Mouse (Mus musculus) limb, embryonic 11.5 days (tissue): ENCODE data around the gene Farp1. TPM values are rescaled to one million over a fixed set of nuclear protein-coding genes. Genes with fewer than 3 reads are reported as not detected.
"Not testable (repeated sequence)": the region's sequence is repeated elsewhere in the genome, so short reads cannot be mapped to it uniquely, and the experiment has no call there.

Experiments used
- ATAC-seq: fragments of 200-750 bp; cut with Nextera tagmentation; 2 replicates; pipeline ENCODE4 v1.8.0; 2017; ENCODE audit warnings: low read depth; ENCODE audit not compliant: insufficient number of reproducible peaks, low FRiP score, low TSS enrichment
- DNase-seq: peaks from one replicate; pipeline ENCODE4 v3.0.0-alpha.2; 2015; ENCODE audit warnings: low spot score
- H3K27ac ChIP-seq: fragments of 300-500 bp; sonication (generic); replicated peaks from 2 replicates; pipeline ENCODE4 v1.5.1; 2014; ENCODE audit warnings: low read depth, mild to moderate bottlenecking, low read length
- H3K27me3 ChIP-seq: fragments of 300-500 bp; sonication (generic); 2 replicates; pipeline ENCODE4 v1.6.1; 2014; ENCODE audit warnings: mild to moderate bottlenecking, low read length, mixed read lengths; ENCODE audit not compliant: control insufficient read depth, insufficient read depth
- H3K36me3 ChIP-seq: fragments of 300-500 bp; sonication (generic); 2 replicates; pipeline ENCODE4 v1.6.1; 2014; ENCODE audit warnings: mild to moderate bottlenecking, low read length, moderate library complexity, mixed read lengths; ENCODE audit not compliant: control insufficient read depth, insufficient read depth
- H3K4me1 ChIP-seq: fragments of 300-500 bp; sonication (generic); 2 replicates; pipeline ENCODE4 v1.6.1; 2014; ENCODE audit warnings: low read length, mixed read lengths; ENCODE audit not compliant: control insufficient read depth, insufficient read depth
- H3K4me2 ChIP-seq: fragments of 300-500 bp; sonication (generic); 2 replicates; pipeline ENCODE4 v1.6.1; 2014; ENCODE audit warnings: low read depth, mild to moderate bottlenecking, moderate library complexity; ENCODE audit not compliant: severe bottlenecking
- H3K4me3 ChIP-seq: fragments of 300-500 bp; sonication (generic); 2 replicates; pipeline ENCODE4 v1.5.1; 2014; ENCODE audit warnings: low read depth, low read length
- H3K9ac ChIP-seq: fragments of 300-500 bp; sonication (generic); 2 replicates; pipeline ENCODE4 v1.6.1; 2014; ENCODE audit warnings: mild to moderate bottlenecking, low read length
- H3K9me3 ChIP-seq: fragments of 300-500 bp; sonication (generic); 2 replicates; pipeline ENCODE4 v1.6.1; 2016; ENCODE audit warnings: low read length; ENCODE audit not compliant: control insufficient read depth
- WGBS: fragments of 180-500 bp; shearing (Covaris S2); extraction: QIAGEN DNeasy Blood & Tissue Kit; methylation state at CpG from one replicate; pipeline ENCODE4 v1.1.7; 2014; 5-methylcytosine and 5-hydroxymethylcytosine counted together
- polyA plus RNA-seq: library from polyadenylated mRNA; unstranded; fragments of >200 nt; fragmentation: Nextera tagmentation; extraction: Ambion mirVana; gene quantifications from 2 replicates; pipeline ENCODE4 v1.2.1, GENCODE M21; 2014

The Farp1 gene
- polyA plus RNA-seq, 1 experiment from 2014 or later: 57.6 TPM

DNA sequence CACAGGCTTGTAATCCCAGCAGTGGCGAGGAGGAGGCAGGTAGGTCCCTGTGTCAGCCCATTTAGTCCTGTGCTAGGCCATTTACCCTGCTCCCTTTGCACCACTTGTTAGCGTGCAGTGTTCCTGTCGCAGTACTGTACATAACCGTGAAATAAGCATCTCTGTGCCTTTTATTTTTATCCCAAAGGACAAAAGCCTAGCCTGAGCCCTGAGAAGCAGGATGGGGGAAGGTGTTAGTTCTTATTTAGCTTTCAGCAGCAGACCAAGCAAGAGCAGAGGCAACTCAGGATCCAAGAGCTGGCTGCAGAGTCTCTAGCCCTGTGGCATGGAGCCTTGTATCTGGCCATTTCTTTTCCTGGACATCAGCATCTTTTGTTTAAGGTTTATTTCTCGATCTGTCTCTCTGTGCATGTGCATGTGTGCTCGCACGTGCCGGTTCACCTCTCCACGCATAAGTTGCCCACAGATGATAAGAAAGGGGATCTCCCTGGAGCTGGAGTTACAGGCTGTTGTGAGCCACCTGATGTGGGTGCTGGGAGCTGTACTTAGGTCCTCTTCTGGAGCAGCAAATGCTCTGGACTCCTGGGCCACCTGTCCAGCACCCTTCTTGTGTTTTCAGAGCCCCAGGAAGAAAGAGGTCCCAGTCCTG, 11.4 kb downstream of the Farp1 start:
- no peaks in the 10 kb centered on the region for H3K36me3 ChIP-seq
- no peak for ATAC-seq
- no peaks in the 10 kb centered on the region for H3K9me3 ChIP-seq
- DNase-seq: no peak
- 78% methylated on average over 9 of the region's 9 CpGs for WGBS
- H3K4me1 ChIP-seq: peaks cover 18% of the 10 kb centered on the region; the same call in 1 of the 2 replicates
- H3K9ac ChIP-seq: no peak overlapping the region
- H3K27ac ChIP-seq: no peak overlapping the region
- H3K4me3 ChIP-seq: no peak overlapping the region
- H3K4me2 ChIP-seq: no peak overlapping the region
- no peaks in the 10 kb centered on the region for H3K27me3 ChIP-seq

GRCm38 (mm10) chr14:121047780-121048179, 12.8 kb downstream of the Farp1 start:
- Histone ChIP-seq H3K4me2 (no peak overlapping the region), H3K36me3 (no peaks in the 10 kb centered on the region), H3K4me3 (no peak overlapping the region), H3K27me3 (no peaks in the 10 kb centered on the region), H3K9me3 (no peaks in the 10 kb centered on the region), H3K27ac (no peak overlapping the region), H3K4me1 (peaks cover 23% of the 10 kb centered on the region), H3K9ac (no peak overlapping the region)
- ATAC-seq (no peak), DNase-seq (no peak)
- 70% methylated on average over 6 of the region's 6 CpGs for WGBS

- H3K4me1 ChIP-seq: peaks cover 46% of the 10 kb centered on the region
- not testable (repeated sequence) for DNase-seq, H3K4me2 ChIP-seq, H3K27me3 ChIP-seq, H3K36me3 ChIP-seq, H3K9me3 ChIP-seq, H3K4me3 ChIP-seq, H3K9ac ChIP-seq, H3K27ac ChIP-seq, ATAC-seq
- 85% methylated on average over 3 of the region's 4 CpGs for WGBS
These were observed 16.0 kb downstream of the Farp1 start for GRCm38 (mm10) chr14:121051002-121051401.

GRCm38 (mm10) chr14:121053020-121053518, 18.1 kb downstream of the Farp1 start:
- Histone ChIP-seq H3K9ac (no peak overlapping the region), H3K9me3 (no peaks in the 10 kb centered on the region), H3K4me1 (peaks cover 50% of the 10 kb centered on the region), H3K27me3 (no peaks in the 10 kb centered on the region), H3K4me3 (no peak overlapping the region), H3K4me2 (no peak overlapping the region; the same call in none of the 2 replicates), H3K36me3 (no peaks in the 10 kb centered on the region), H3K27ac (peak overlapping the region; percentile 49)
- WGBS: 1% methylated on average over 5 of the region's 5 CpGs
- DNase-seq (peak; percentile 43), ATAC-seq (0 out of 2 replicates have a peak, but pooled peaks have one; percentile 10)

- no peak overlapping the region for H3K4me2 ChIP-seq
- peak; percentile 55 for DNase-seq
- no peaks in the 10 kb centered on the region for H3K36me3 ChIP-seq
- WGBS: 35% methylated on average over 5 of the region's 5 CpGs
- no peak overlapping the region for H3K9ac ChIP-seq
- H3K9me3 ChIP-seq: no peaks in the 10 kb centered on the region
- ATAC-seq: peak; percentile 18; the same call in 1 of the 2 replicates
- H3K4me1 ChIP-seq: peaks cover 56% of the 10 kb centered on the region
- H3K4me3 ChIP-seq: no peak overlapping the region
- no peaks in the 10 kb centered on the region for H3K27me3 ChIP-seq
- peak overlapping the region; percentile 51; the same call in 1 of the 2 replicates for H3K27ac ChIP-seq
These were observed 19.1 kb downstream of the Farp1 start for GRCm38 (mm10) chr14:121054062-121054461.

- H3K36me3 ChIP-seq: no peaks in the 10 kb centered on the region
- H3K4me3 ChIP-seq: no peak overlapping the region
- H3K4me1 ChIP-seq: peaks cover 71% of the 10 kb centered on the region
- no peak for ATAC-seq
- no peaks in the 10 kb centered on the region for H3K9me3 ChIP-seq
- 98% methylated on average over 5 of the region's 5 CpGs for WGBS
- H3K27me3 ChIP-seq: no peaks in the 10 kb centered on the region
- DNase-seq: no peak
- no peak overlapping the region for H3K27ac ChIP-seq
- no peak overlapping the region for H3K4me2 ChIP-seq
- H3K9ac ChIP-seq: no peak overlapping the region
These were observed 22.8 kb downstream of the Farp1 start for GRCm38 (mm10) chr14:121057750-121058149.

GRCm38 (mm10) chr14:121058481-121058880, 23.5 kb downstream of the Farp1 start:
- DNase-seq (no peak), ATAC-seq (no peak)
- no peak overlapping the region for H3K4me3 ChIP-seq
- H3K9me3 ChIP-seq: no peaks in the 10 kb centered on the region
- H3K4me1 ChIP-seq: peaks cover 66% of the 10 kb centered on the region
- H3K36me3 ChIP-seq: no peaks in the 10 kb centered on the region
- WGBS: 89% methylated on average over 1 of the region's 1 CpGs
- H3K9ac ChIP-seq: no peak overlapping the region
- no peaks in the 10 kb centered on the region for H3K27me3 ChIP-seq
- no peak overlapping the region for H3K4me2 ChIP-seq
- no peak overlapping the region for H3K27ac ChIP-seq

GRCm38 (mm10) chr14:121059266-121059665, 24.3 kb downstream of the Farp1 start:
- Histone ChIP-seq H3K9ac (no peak overlapping the region), H3K27me3 (no peaks in the 10 kb centered on the region), H3K27ac (0 out of 2 replicates have a peak overlapping the region, but pooled peaks have one; percentile 47), H3K9me3 (no peaks in the 10 kb centered on the region), H3K4me2 (no peak overlapping the region), H3K4me1 (peaks cover 58% of the 10 kb centered on the region), H3K4me3 (no peak overlapping the region), H3K36me3 (no peaks in the 10 kb centered on the region)
- peak; percentile 34 for DNase-seq
- no peak for ATAC-seq
- WGBS: 48% methylated on average over 10 of the region's 10 CpGs
